Mouse (Mus musculus): Measurements from ENCODE around the gene Fntb. TPM values are rescaled to one million over a fixed set of nuclear protein-coding genes. Genes with fewer than 3 reads are reported as not detected.

Gene Fntb
- polyA plus RNA-seq, 1 experiment from 2014 or later = 50.6 TPM

DNA sequence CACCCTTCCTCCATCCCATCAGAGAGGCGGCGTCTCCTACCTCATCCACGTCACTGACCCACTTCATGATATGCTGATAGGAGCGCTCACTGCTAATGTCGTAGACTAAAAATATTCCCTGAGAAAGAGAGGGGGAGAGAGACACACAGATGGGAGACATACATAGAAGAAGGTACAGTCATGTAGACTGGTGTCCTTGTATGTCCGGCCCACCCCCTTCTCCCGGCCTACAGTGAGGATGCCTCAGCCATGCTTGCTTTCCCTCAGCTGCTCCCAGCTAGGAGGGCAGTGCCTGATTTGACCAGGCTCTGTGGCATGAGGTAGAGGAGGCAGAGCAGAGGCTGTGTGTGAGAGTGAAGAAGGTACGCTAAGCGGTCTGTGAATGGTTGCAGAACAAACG is 37.6 kb downstream of the Fntb start:
- H3K9me3 ChIP-seq = no peaks in the 10 kb centered on the region
- 0 out of 2 replicates have a peak, but pooled peaks cover 5% of the 10 kb centered on the region for H3K36me3 ChIP-seq
- 0 out of 2 replicates have a peak, but pooled peaks cover 10% of the 10 kb centered on the region for H3K27me3 ChIP-seq (ENCODE audit: insufficient read depth, poor library complexity, severe bottlenecking)
- no peak overlapping the region for H3K4me3 ChIP-seq
- H3K4me1 ChIP-seq (replicated peaks) = peaks cover 30% of the 10 kb centered on the region
- no peak overlapping the region for H3K27ac ChIP-seq
- WGBS = 89% methylated on average over 10 of the region's 10 CpGs
- DNase-seq (ENCODE audit: low spot score) = no peak

DNA sequence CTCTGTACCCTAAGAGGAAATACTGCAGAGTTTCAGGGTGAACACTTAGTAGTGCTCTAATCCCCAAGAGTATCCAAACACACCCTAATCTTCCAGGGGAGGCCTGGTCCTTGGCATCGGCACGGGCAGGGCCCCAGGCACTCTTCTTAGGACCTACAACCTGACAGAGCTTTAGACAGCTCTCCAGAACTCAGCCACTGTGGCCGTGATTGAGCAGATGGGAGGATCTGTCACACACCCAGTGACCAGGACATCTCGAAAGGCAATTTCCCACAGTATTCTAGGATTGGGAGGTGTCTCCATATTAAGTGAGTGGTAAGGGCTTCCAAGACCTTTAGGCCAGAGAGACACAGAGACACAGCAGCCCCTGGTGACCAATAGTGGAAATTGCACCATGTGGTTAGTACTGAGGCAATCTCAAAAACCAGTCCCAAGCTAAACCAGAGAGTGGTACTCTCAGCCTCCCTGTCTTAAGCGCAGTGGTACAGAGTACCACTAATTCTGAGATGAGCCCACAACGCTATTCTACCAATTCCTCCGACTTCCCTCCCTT is 38.4 kb downstream of the Fntb start:
- Histone ChIP-seq H3K4me1 (replicated peaks) (peaks cover 22% of the 10 kb centered on the region), H3K36me3 (0 out of 2 replicates have a peak, but pooled peaks cover 5% of the 10 kb centered on the region), H3K27me3 (ENCODE audit: insufficient read depth, poor library complexity, severe bottlenecking) (0 out of 2 replicates have a peak, but pooled peaks cover 10% of the 10 kb centered on the region), H3K9me3 (no peaks in the 10 kb centered on the region), H3K4me3 (no peak overlapping the region), H3K27ac (no peak overlapping the region)
- peak; percentile 53 for DNase-seq (ENCODE audit: low spot score)
- WGBS = 63% methylated on average over 7 of the region's 7 CpGs

DNA sequence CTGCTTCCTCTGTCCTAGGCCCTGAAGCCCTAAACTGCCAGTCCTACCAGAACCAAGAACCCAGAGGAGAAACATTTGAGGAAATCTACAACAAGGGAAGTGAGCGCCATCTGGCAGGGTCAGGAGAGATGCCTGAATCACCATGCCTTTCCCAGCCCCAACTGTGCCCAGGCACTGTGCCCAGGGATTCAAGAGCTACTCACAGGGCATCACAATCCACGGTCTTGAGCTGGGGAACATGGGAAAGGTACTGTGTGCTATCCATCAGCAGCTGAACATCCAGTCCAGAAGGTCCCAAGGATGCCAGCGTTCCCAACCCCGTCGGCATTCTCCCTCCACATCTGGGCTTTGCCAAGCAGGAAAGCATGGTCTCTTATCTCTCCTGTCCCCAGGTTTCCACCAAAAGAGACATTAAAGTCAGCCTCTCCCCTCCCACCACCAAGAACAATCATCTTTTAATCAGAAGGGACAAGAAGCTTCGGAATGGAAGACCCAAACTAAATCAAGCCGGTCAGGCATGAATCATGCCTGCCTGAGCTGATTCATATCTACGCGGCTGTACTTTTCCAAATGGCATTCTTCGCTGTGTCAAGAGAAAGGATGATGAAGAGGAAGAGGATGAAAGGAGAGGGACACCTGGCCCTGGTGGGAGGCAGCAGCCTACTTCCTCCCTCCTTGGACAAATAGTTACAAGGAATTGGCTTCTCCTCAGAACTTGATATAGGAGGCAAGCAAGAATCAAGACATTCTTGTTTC is 39.8 kb downstream of the Fntb start:
- no peak for DNase-seq (ENCODE audit: low spot score)
- 92% methylated on average over 10 of the region's 10 CpGs for WGBS
- H3K27me3 ChIP-seq (ENCODE audit: insufficient read depth, poor library complexity, severe bottlenecking) = no peaks in the 10 kb centered on the region
- no peaks in the 10 kb centered on the region for H3K9me3 ChIP-seq
- H3K27ac ChIP-seq = no peak overlapping the region
- peaks cover 8% of the 10 kb centered on the region for H3K4me1 ChIP-seq (replicated peaks)
- no peak overlapping the region for H3K4me3 ChIP-seq
- H3K36me3 ChIP-seq = 0 out of 2 replicates have a peak, but pooled peaks cover 5% of the 10 kb centered on the region

DNA sequence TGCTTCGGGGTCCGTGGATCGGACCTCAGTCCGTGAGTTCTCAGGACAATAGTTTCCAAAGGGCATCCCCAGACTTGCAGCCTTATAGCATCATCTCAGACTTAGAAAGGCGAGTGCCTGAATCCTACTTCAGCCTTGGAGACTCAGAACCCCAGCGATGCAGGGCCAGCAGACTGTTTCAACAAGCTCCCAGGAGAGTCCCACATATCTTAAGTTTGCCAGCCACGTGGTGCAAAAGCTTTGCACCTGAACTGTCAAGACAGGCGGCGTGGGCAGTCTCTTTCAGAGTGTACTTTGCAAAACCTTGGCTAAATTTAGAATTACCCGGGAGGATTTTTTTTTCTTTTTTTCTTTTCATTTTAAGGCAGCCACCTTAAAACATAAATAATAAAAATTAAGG is 42.4 kb downstream of the Fntb start:
- Histone ChIP-seq H3K27me3 (ENCODE audit: insufficient read depth, poor library complexity, severe bottlenecking) (no peaks in the 10 kb centered on the region), H3K27ac (no peak overlapping the region), H3K36me3 (no peaks in the 10 kb centered on the region; the same call in 1 of the 2 replicates), H3K9me3 (no peaks in the 10 kb centered on the region), H3K4me1 (replicated peaks) (no peaks in the 10 kb centered on the region), H3K4me3 (no peak overlapping the region)
- DNase-seq (ENCODE audit: low spot score) = no peak
- WGBS = 82% methylated on average over 10 of the region's 10 CpGs

DNA sequence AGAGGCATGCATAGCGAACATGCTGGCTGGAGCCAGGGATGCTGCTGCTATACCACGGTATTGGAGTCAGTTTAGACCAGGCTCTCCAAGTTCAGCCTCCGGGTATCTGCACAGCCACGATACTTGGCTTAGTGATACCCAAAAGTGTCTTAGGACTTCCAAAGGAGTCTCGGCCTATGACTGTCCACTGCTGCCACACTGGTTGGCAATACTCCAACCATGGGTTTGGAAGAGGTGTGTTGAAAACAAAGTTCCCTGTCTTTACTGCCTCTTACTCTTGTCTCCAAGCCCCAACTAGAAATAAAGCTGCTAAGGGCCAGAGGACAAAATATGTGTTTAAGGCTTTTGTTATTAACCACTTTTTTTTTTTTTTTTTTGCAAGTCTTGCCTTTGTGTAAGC is 45.1 kb downstream of the Fntb start:
- Histone ChIP-seq H3K9me3 (no peaks in the 10 kb centered on the region), H3K27me3 (ENCODE audit: insufficient read depth, poor library complexity, severe bottlenecking) (no peaks in the 10 kb centered on the region), H3K27ac (no peak overlapping the region), H3K36me3 (no peaks in the 10 kb centered on the region; the same call in 1 of the 2 replicates), H3K4me3 (no peak overlapping the region), H3K4me1 (replicated peaks) (no peaks in the 10 kb centered on the region; the same call in 1 of the 2 replicates)
- no peak for DNase-seq (ENCODE audit: low spot score)
- WGBS = 93% methylated on average over 5 of the region's 5 CpGs

DNA sequence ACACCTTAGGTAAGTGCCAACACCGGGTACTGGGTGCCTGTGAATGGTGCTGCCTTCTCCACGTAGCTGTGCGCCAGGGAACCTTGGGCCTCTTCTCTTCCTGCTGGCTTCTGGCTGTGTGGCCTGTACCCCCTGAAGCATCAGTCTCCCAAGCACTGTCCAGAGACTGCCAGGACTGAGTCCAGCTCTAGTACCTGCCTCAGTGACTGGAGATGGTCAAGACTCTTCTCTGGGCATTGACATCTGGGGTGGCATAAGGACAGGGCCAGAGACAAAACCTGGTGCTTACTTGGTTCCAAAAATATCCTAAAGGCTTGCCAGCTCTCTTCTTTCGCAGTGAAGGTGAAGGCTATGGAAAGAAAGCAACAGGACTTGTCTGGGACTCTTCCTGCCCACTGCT is 45.6 kb downstream of the Fntb start:
- Histone ChIP-seq H3K9me3 (no peaks in the 10 kb centered on the region), H3K36me3 (no peaks in the 10 kb centered on the region; the same call in 1 of the 2 replicates), H3K27me3 (ENCODE audit: insufficient read depth, poor library complexity, severe bottlenecking) (no peaks in the 10 kb centered on the region), H3K4me1 (replicated peaks) (no peaks in the 10 kb centered on the region; the same call in 1 of the 2 replicates), H3K27ac (no peak overlapping the region), H3K4me3 (no peak overlapping the region)
- WGBS = 91% methylated on average over 4 of the region's 4 CpGs
- no peak for DNase-seq (ENCODE audit: low spot score)

DNA sequence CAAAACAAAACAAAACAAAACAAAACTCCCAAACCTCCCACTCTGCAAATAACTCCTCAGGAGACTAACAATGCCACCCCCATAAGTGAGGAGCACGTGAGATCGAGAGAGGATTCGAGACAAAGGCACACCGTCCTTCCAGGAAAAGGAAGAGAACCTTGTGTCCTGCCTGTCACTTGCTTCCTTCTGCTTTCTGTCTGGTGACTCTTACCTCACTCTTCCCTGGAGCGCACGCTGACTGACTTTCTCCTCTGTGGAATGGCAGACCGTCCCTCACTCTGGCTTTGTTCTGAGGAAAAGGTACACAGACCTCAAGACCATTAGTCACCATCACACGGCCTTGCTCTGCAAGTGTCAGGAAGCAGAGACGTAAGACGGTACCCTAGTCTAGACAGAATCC is 48.2 kb downstream of the Fntb start:
- DNase-seq (ENCODE audit: low spot score) = no peak
- WGBS = 85% methylated on average over 10 of the region's 10 CpGs
- H3K36me3 ChIP-seq = no peaks in the 10 kb centered on the region; the same call in 1 of the 2 replicates
- no peak overlapping the region for H3K4me3 ChIP-seq
- no peak overlapping the region for H3K27ac ChIP-seq
- H3K9me3 ChIP-seq = no peaks in the 10 kb centered on the region
- H3K27me3 ChIP-seq (ENCODE audit: insufficient read depth, poor library complexity, severe bottlenecking) = no peaks in the 10 kb centered on the region
- H3K4me1 ChIP-seq (replicated peaks) = peaks cover 22% of the 10 kb centered on the region

DNA sequence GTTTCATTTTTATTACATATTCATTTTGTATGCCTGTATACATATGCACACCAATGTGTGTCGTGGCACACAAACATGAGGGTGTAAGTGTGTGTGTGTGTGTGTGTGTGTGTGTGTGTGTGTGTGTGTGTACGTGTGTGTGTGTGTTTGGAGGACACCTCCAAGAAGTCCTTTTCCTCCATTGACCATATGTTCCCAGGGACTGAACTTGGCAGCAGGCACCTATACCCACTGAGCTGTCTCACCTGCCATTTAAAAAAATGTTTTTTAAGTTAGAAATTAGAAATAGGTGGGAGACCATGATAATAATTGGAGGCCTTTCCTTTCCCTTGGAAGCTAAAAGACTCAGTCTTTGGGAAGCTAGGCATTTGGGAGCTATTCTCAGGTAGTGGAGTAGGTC is 48.7 kb downstream of the Fntb start:
- peaks cover 28% of the 10 kb centered on the region for H3K4me1 ChIP-seq (replicated peaks)
- H3K9me3 ChIP-seq = no peaks in the 10 kb centered on the region
- WGBS = 87% methylated on average over 2 of the region's 2 CpGs
- no peak overlapping the region for H3K4me3 ChIP-seq
- no peak overlapping the region for H3K27ac ChIP-seq
- no peak for DNase-seq (ENCODE audit: low spot score)
- peaks cover 4% of the 10 kb centered on the region for H3K27me3 ChIP-seq (ENCODE audit: insufficient read depth, poor library complexity, severe bottlenecking)
- H3K36me3 ChIP-seq = no peaks in the 10 kb centered on the region; the same call in 1 of the 2 replicates

DNA sequence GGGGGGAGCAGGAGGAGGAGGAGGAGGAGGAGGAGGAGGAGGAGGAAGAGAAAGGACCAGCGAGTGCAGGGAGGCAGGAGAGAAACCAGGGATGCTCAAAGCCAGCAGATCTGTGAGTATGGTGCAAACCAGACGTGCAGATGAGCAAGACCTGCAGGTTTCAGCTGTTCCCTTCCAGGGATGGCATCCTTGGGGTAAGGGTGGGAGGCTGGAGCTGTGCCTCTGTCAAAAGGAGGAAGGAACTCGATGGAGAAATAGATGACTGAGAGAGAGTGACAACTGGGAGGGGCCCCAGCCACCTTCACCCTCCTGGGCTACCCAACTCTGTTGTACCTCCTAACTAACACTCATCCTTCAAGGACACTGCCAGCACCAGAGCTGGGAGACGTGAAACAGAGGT is 51.3 kb downstream of the Fntb start:
- 57% methylated on average over 4 of the region's 4 CpGs for WGBS
- Histone ChIP-seq H3K36me3 (no peaks in the 10 kb centered on the region), H3K9me3 (no peaks in the 10 kb centered on the region), H3K27me3 (ENCODE audit: insufficient read depth, poor library complexity, severe bottlenecking) (peaks cover 30% of the 10 kb centered on the region), H3K4me1 (replicated peaks) (peaks cover 51% of the 10 kb centered on the region), H3K4me3 (no peak overlapping the region), H3K27ac (no peak overlapping the region)
- DNase-seq (ENCODE audit: low spot score) = no peak

DNA sequence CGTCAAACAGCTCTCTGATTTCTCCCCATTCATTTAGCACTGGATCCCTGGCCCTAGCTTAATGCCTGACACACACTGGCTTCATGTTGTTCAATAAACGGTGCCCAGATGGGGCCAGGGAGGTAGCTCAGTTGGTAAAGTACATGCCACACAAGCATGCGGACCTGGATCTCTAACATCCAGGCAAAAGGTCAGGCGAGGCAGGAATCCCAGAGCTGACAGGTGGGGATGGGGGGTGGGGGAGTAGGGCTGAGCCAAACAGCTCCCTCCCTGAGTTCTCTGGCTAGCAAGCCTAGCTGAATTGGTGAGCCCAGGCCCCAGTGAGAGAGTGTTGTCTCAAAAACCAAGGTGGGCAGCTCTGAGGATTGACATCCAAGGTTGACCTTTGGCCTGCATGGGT is 51.8 kb downstream of the Fntb start:
- H3K4me3 ChIP-seq = no peak overlapping the region

DNA sequence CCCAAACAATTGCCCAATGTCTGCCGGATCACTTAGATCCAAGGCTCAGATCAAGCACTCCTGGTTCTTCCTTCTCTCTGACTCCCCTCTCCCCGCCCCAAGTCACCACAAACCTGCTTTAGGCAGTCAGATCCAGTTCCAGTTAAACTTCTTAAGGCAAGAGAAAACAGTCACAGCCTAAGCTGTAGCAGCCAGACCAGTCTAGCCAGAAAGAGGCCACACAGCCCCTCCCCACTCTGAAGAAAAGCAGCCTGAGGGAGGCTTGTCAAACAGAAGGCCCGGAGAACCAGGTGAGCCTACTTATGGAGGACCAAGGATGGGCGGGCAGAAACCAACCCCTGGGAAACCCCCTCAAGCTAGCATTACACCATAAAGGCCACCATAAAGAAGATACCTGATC is 52.7 kb downstream of the Fntb start:
- Histone ChIP-seq H3K9me3 (no peaks in the 10 kb centered on the region), H3K36me3 (no peaks in the 10 kb centered on the region), H3K4me1 (replicated peaks) (peaks cover 61% of the 10 kb centered on the region), H3K4me3 (no peak overlapping the region), H3K27ac (peak overlapping the region; percentile 62), H3K27me3 (ENCODE audit: insufficient read depth, poor library complexity, severe bottlenecking) (peaks cover 43% of the 10 kb centered on the region)
- 57% methylated on average over 4 of the region's 4 CpGs for WGBS
- no peak for DNase-seq (ENCODE audit: low spot score)

More for the DNA sequence above, 51.8 kb downstream of the Fntb start:
- no peaks in the 10 kb centered on the region for H3K36me3 ChIP-seq
- WGBS = 55% methylated on average over 4 of the region's 4 CpGs
- no peak for DNase-seq (ENCODE audit: low spot score)
- peaks cover 34% of the 10 kb centered on the region for H3K27me3 ChIP-seq (ENCODE audit: insufficient read depth, poor library complexity, severe bottlenecking)
- peak overlapping the region; percentile 62; the same call in 1 of the 2 replicates for H3K27ac ChIP-seq
- no peaks in the 10 kb centered on the region for H3K9me3 ChIP-seq
- peaks cover 55% of the 10 kb centered on the region for H3K4me1 ChIP-seq (replicated peaks)

DNA sequence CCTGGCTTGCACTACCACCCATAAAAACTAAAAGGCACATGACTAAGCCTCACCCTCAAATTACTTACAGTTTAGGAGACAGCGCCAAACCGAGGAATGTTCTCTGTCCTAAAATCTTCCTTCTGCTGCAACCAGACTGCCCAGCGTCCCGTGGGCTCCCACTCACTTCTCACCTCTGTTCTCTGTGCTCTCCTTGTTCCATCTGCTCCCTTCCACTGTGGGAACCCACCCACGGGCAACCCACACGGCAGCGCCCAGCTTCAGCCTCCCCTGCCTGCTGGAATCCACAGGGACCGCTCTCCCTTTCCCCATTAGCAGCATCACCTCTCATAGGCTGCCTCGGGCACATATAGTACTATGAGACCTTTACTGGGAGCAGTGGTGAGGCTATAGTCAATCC is 53.5 kb downstream of the Fntb start:
- no peak for DNase-seq (ENCODE audit: low spot score)
- Histone ChIP-seq H3K4me1 (replicated peaks) (peaks cover 61% of the 10 kb centered on the region), H3K27ac (no peak overlapping the region), H3K4me3 (no peak overlapping the region), H3K27me3 (ENCODE audit: insufficient read depth, poor library complexity, severe bottlenecking) (peaks cover 51% of the 10 kb centered on the region), H3K9me3 (no peaks in the 10 kb centered on the region), H3K36me3 (no peaks in the 10 kb centered on the region)
- WGBS = 92% methylated on average over 9 of the region's 9 CpGs

DNA sequence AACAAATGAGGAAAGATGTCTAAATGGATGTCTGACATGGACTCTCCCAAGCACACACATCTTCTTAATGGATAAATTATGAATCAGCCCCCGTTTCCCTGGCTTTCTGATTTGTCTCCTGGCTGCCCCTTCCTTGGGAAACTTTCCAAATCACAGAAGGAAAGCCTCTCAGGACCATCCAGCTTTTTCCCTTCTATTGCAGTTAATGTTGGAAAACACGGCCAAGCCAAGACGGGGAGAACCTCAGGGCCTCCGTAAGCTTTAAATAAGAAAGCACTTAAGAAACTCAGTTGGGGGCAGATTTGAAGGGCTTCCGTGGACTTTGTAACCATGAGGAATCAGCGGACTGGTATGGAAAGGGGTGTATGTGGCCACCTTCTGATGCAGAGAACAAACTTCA is 54.4 kb downstream of the Fntb start:
- WGBS = 81% methylated on average over 6 of the region's 6 CpGs
- Histone ChIP-seq H3K4me1 (replicated peaks) (peaks cover 61% of the 10 kb centered on the region), H3K4me3 (no peak overlapping the region), H3K36me3 (no peaks in the 10 kb centered on the region), H3K27me3 (ENCODE audit: insufficient read depth, poor library complexity, severe bottlenecking) (peaks cover 60% of the 10 kb centered on the region), H3K27ac (no peak overlapping the region), H3K9me3 (no peaks in the 10 kb centered on the region)
- DNase-seq (ENCODE audit: low spot score) = no peak
